Mouse (Mus musculus): ENCODE data around the gene Dennd2a. TPM values are rescaled to one million over a fixed set of nuclear protein-coding genes. Genes with fewer than 3 reads are reported as not detected.
A peak's percentile ranks its signal among the peaks of the same experiment; 100 is the strongest.

Gene Dennd2a
- polyA plus RNA-seq (2015; fragmentation: Nextera tagmentation; extraction: Ambion mirVana), result 19.6 and 22.8 TPM in 2 replicates

GRCm38 (mm10) chr6:39557723-39558261 lies at the start of gene Dennd2a:
TSS of gene Dennd2a (minus strand) at chr6:39557867.
- Histone ChIP-seq H3K4me1 (peaks cover 49% of the 10 kb centered on the region), H3K4me3 (peak within 1 kb of the TSS; percentile 88), H3K27ac (peak within 1 kb of the TSS; percentile 89), H3K27me3 (no peaks in the 10 kb centered on the region), H3K9me3 (replicated peaks) (no peaks in the 10 kb centered on the region), H3K9ac (peak within 1 kb of the TSS; percentile 92), H3K36me3 (ENCODE audit: poor library complexity, severe bottlenecking) (0 out of 2 replicates have a peak, but pooled peaks cover 4% of the 10 kb centered on the region), H3K4me2 (peak within 1 kb of the TSS; percentile 67)
- under 1% methylated on average over 45 of the region's 50 CpGs for WGBS
- peak; percentile 96 for ATAC-seq

GRCm38 (mm10) chr6:39607365-39607764 lies 49.7 kb upstream of the Dennd2a start:
- no peak overlapping the region for H3K4me2 ChIP-seq
- H3K9me3 ChIP-seq (replicated peaks), result no peaks in the 10 kb centered on the region
- H3K4me1 ChIP-seq, result no peaks in the 10 kb centered on the region
- H3K36me3 ChIP-seq (ENCODE audit: poor library complexity, severe bottlenecking), result peaks cover 20% of the 10 kb centered on the region
- WGBS, result 76% methylated on average over 5 of the region's 5 CpGs
- no peak for ATAC-seq
- H3K9ac ChIP-seq, result no peak overlapping the region
- H3K4me3 ChIP-seq, result no peak overlapping the region
- H3K27me3 ChIP-seq, result no peaks in the 10 kb centered on the region
- no peak overlapping the region for H3K27ac ChIP-seq

GRCm38 (mm10) chr6:39606862-39607261 lies 49.2 kb upstream of the Dennd2a start:
- Histone ChIP-seq H3K36me3 (ENCODE audit: poor library complexity, severe bottlenecking) (peaks cover 23% of the 10 kb centered on the region), H3K4me1 (no peaks in the 10 kb centered on the region), H3K4me3 (no peak overlapping the region), H3K9ac (no peak overlapping the region), H3K27ac (no peak overlapping the region), H3K27me3 (no peaks in the 10 kb centered on the region), H3K4me2 (no peak overlapping the region), H3K9me3 (replicated peaks) (no peaks in the 10 kb centered on the region)
- 79% methylated on average over 3 of the region's 3 CpGs for WGBS
- no peak for ATAC-seq

- Histone ChIP-seq H3K36me3 (ENCODE audit: poor library complexity, severe bottlenecking) (peaks cover 24% of the 10 kb centered on the region), H3K4me2 (no peak overlapping the region), H3K9ac (no peak overlapping the region), H3K9me3 (replicated peaks) (no peaks in the 10 kb centered on the region), H3K27me3 (no peaks in the 10 kb centered on the region), H3K27ac (no peak overlapping the region), H3K4me1 (no peaks in the 10 kb centered on the region), H3K4me3 (no peak overlapping the region)
- ATAC-seq, result no peak
- 91% methylated on average over 6 of the region's 6 CpGs for WGBS
Measured at GRCm38 (mm10) chr6:39606056-39606455, 48.4 kb upstream of the Dennd2a start.

GRCm38 (mm10) chr6:39604565-39604964 lies 46.9 kb upstream of the Dennd2a start:
- Histone ChIP-seq H3K27me3 (no peaks in the 10 kb centered on the region), H3K9ac (no peak overlapping the region), H3K36me3 (ENCODE audit: poor library complexity, severe bottlenecking) (peaks cover 35% of the 10 kb centered on the region), H3K27ac (no peak overlapping the region), H3K4me2 (no peak overlapping the region), H3K4me3 (no peak overlapping the region), H3K9me3 (replicated peaks) (no peaks in the 10 kb centered on the region), H3K4me1 (no peaks in the 10 kb centered on the region)
- 85% methylated on average over 5 of the region's 5 CpGs for WGBS
- ATAC-seq, result no peak

- Histone ChIP-seq H3K27ac (no peak overlapping the region), H3K27me3 (no peaks in the 10 kb centered on the region), H3K4me3 (no peak overlapping the region), H3K4me2 (no peak overlapping the region), H3K9me3 (replicated peaks) (no peaks in the 10 kb centered on the region), H3K9ac (no peak overlapping the region), H3K36me3 (ENCODE audit: poor library complexity, severe bottlenecking) (peaks cover 53% of the 10 kb centered on the region), H3K4me1 (no peaks in the 10 kb centered on the region)
- no peak for ATAC-seq
- WGBS, result 82% methylated on average over 3 of the region's 3 CpGs
Measured at GRCm38 (mm10) chr6:39601828-39602227, 44.2 kb upstream of the Dennd2a start.

GRCm38 (mm10) chr6:39600851-39601250 lies 43.2 kb upstream of the Dennd2a start:
- 91% methylated on average over 3 of the region's 3 CpGs for WGBS
- Histone ChIP-seq H3K4me2 (no peak overlapping the region), H3K27ac (no peak overlapping the region), H3K36me3 (ENCODE audit: poor library complexity, severe bottlenecking) (peaks cover 58% of the 10 kb centered on the region), H3K27me3 (no peaks in the 10 kb centered on the region), H3K4me1 (no peaks in the 10 kb centered on the region), H3K4me3 (no peak overlapping the region), H3K9ac (no peak overlapping the region), H3K9me3 (replicated peaks) (no peaks in the 10 kb centered on the region)
- no peak for ATAC-seq

GRCm38 (mm10) chr6:39592401-39593214 lies 34.9 kb upstream of the Dennd2a start, which contains the start of gene Ndufb2:
TSS of gene Ndufb2 (plus strand) at chr6:39592574.
- ATAC-seq, result peak; percentile 99
- Histone ChIP-seq H3K4me2 (peak within 1 kb of the TSS; percentile 66), H3K4me3 (peak within 1 kb of the TSS; percentile 80), H3K36me3 (ENCODE audit: poor library complexity, severe bottlenecking) (peaks cover 23% of the 10 kb centered on the region), H3K9me3 (replicated peaks) (no peaks in the 10 kb centered on the region), H3K9ac (peak within 1 kb of the TSS; percentile 83), H3K4me1 (peaks cover 12% of the 10 kb centered on the region), H3K27me3 (no peaks in the 10 kb centered on the region), H3K27ac (peak within 1 kb of the TSS; percentile 83)
- under 1% methylated on average over 56 of the region's 56 CpGs for WGBS

GRCm38 (mm10) chr6:39591481-39591880 lies 33.8 kb upstream of the Dennd2a start:
- H3K4me2 ChIP-seq, result peak overlapping the region; percentile 66; the same call in 1 of the 2 replicates
- 95% methylated on average over 4 of the region's 4 CpGs for WGBS

GRCm38 (mm10) chr6:39585517-39585916 lies 27.9 kb upstream of the Dennd2a start, which contains the start of gene Gm42420:
TSS of gene Gm42420 (plus strand) at chr6:39585753.
- ATAC-seq, result no peak
- H3K9me3 ChIP-seq (replicated peaks), result no peaks in the 10 kb centered on the region

More at GRCm38 (mm10) chr6:39591481-39591880, 33.8 kb upstream of the Dennd2a start:
- Histone ChIP-seq H3K9me3 (replicated peaks) (no peaks in the 10 kb centered on the region), H3K4me1 (peaks cover 12% of the 10 kb centered on the region), H3K27ac (no peak overlapping the region), H3K9ac (no peak overlapping the region), H3K27me3 (no peaks in the 10 kb centered on the region), H3K4me3 (no peak overlapping the region), H3K36me3 (ENCODE audit: poor library complexity, severe bottlenecking) (peaks cover 27% of the 10 kb centered on the region)
- no peak for ATAC-seq

GRCm38 (mm10) chr6:39581087-39581784 lies 23.6 kb upstream of the Dennd2a start:
- Histone ChIP-seq H3K9me3 (replicated peaks) (no peaks in the 10 kb centered on the region), H3K4me3 (no peak overlapping the region), H3K4me1 (no peaks in the 10 kb centered on the region), H3K4me2 (no peak overlapping the region), H3K36me3 (ENCODE audit: poor library complexity, severe bottlenecking) (peaks cover 83% of the 10 kb centered on the region), H3K27ac (no peak overlapping the region), H3K27me3 (no peaks in the 10 kb centered on the region), H3K9ac (no peak overlapping the region)
- no peak for ATAC-seq
- 80% methylated on average over 7 of the region's 7 CpGs for whole genome bisulfite sequencing

More at GRCm38 (mm10) chr6:39585517-39585916, 27.9 kb upstream of the Dennd2a start, which contains the start of gene Gm42420:
- peaks cover 79% of the 10 kb centered on the region for H3K36me3 ChIP-seq (ENCODE audit: poor library complexity, severe bottlenecking)
- 93% methylated on average over 6 of the region's 6 CpGs for WGBS
- no peaks in the 10 kb centered on the region for H3K4me1 ChIP-seq
- H3K27me3 ChIP-seq, result no peaks in the 10 kb centered on the region
- no peak within 1 kb of the TSS for H3K4me3 ChIP-seq
- H3K9ac ChIP-seq, result no peak within 1 kb of the TSS
- no peak within 1 kb of the TSS for H3K4me2 ChIP-seq
- H3K27ac ChIP-seq, result no peak within 1 kb of the TSS

- no peaks in the 10 kb centered on the region for H3K9me3 ChIP-seq (replicated peaks)
- H3K4me3 ChIP-seq, result no peak overlapping the region
- H3K4me1 ChIP-seq, result no peaks in the 10 kb centered on the region
- H3K27me3 ChIP-seq, result no peaks in the 10 kb centered on the region
- ATAC-seq, result no peak
- WGBS, result 90% methylated on average over 2 of the region's 2 CpGs
- no peak overlapping the region for H3K4me2 ChIP-seq
- no peak overlapping the region for H3K27ac ChIP-seq
- H3K36me3 ChIP-seq (ENCODE audit: poor library complexity, severe bottlenecking), result peaks cover 76% of the 10 kb centered on the region
- H3K9ac ChIP-seq, result no peak overlapping the region
Measured at GRCm38 (mm10) chr6:39580558-39580957, 22.9 kb upstream of the Dennd2a start.

All from forebrain, embryonic 13.5 days (tissue).